Comparison of ENCODE assay signal across 7 mouse cellular contexts in the genomic region with DNA sequence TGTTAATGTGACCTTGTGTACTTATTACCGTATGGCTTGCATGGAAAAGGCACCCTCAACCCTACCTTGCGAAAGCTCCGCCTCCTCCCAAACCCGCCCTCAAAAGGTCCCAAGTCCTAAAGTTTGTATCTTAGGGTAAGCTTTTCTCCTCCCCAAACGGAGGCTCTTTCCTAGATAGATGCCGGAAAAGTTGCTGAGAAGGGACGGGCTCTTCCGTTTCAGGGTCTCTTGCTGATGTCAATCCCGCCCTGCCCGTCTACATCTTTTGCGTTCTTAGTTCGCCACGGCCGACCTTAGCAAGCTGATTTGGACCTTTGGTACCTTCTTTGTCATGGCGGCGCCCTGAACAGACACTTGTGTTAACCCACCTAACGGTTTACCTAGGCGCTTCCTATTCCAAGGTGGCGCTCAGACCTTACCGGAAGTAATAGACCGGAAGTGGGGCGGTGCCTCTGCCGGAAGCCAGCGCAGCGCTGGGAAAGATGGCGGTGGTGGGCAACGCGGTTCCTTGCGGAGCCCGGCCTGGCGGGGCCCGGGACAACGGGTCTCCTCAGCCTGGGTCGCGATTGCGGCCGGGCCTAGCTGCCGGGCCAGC. TPM values are rescaled to one million over a fixed set of nuclear protein-coding genes. Genes with fewer than 3 reads are reported as not detected.
DNase-seq lines count a peak whose midpoint lies in the region; ATAC-seq lines count a peak whose summit lies in the region.

Gene Atp13a1 (plus strand): TSS at position 391 of the 595 bp plus-strand sequence.
Gene Zfp866 (minus strand): TSS at position 406 of the 595 bp plus-strand sequence.

- peak within 1 kb of the TSS; percentile 94 for H3K9ac ChIP-seq in intestine, embryonic 15.5 days

- WGBS in intestine, embryonic 15.5 days: under 1% methylated on average over 38 of the region's 38 CpGs
- WGBS in midbrain, embryonic 10.5 days: under 1% methylated on average over 38 of the region's 38 CpGs

- no peaks in the 10 kb centered on the region for H3K9me3 ChIP-seq in intestine, embryonic 15.5 days
- H3K9me3 ChIP-seq in midbrain, embryonic 10.5 days (replicated peaks): no peaks in the 10 kb centered on the region

- no peaks in the 10 kb centered on the region for H3K27me3 ChIP-seq in intestine, embryonic 15.5 days (replicated peaks)
- H3K27me3 ChIP-seq in midbrain, embryonic 10.5 days (ENCODE audit: low read depth, poor library complexity, severe bottlenecking): no peaks in the 10 kb centered on the region

- DNase-seq in adrenal gland, adult 18-20 months (ENCODE audit: low spot score in 2 of 2): peak; percentile 82
- peak; percentile 95 for DNase-seq in embryo, embryonic 10.5 days (ENCODE audit: low spot score)
- DNase-seq in gastrocnemius, postnatal 25 days: peak; percentile 81
- peak; percentile 90 to 91 for DNase-seq in left cerebral cortex, postnatal 25 days (ENCODE audit: low spot score in 2 of 2)
- DNase-seq in midbrain, embryonic 10.5 days (ENCODE audit: low spot score): peak; percentile 91
- DNase-seq in right cerebral cortex, postnatal 4 days: peak; percentile 85

- peak within 1 kb of the TSS; percentile 86 for H3K4me3 ChIP-seq in intestine, embryonic 15.5 days (replicated peaks)
- H3K4me3 ChIP-seq in midbrain, embryonic 10.5 days: peak within 1 kb of the TSS; percentile 84

- intact Hi-C loops in left cerebral cortex, postnatal 25 days (cut with DNase I): no loop called here

- ATAC-seq in intestine, embryonic 15.5 days: peak; percentile 98

- H3K36me3 ChIP-seq in intestine, embryonic 15.5 days: peaks cover 20% of the 10 kb centered on the region
- peaks cover 34% of the 10 kb centered on the region for H3K36me3 ChIP-seq in midbrain, embryonic 10.5 days

- peak within 1 kb of the TSS; percentile 91 for H3K27ac ChIP-seq in intestine, embryonic 15.5 days
- H3K27ac ChIP-seq in midbrain, embryonic 10.5 days (replicated peaks): peak within 1 kb of the TSS; percentile 96

- H3K4me2 ChIP-seq in intestine, embryonic 15.5 days (replicated peaks): peak within 1 kb of the TSS; percentile 61

- H3K4me1 ChIP-seq in intestine, embryonic 15.5 days (replicated peaks): peaks cover 22% of the 10 kb centered on the region
- H3K4me1 ChIP-seq in midbrain, embryonic 10.5 days: peaks cover 34% of the 10 kb centered on the region

RNA-seq across cellular contexts. Expression of gene Atp13a1, which starts in this region (rescaled TPM):
- total RNA-seq in adrenal gland, adult 18-20 months (2021): 10 to 100 TPM; 34.0 to 42.8 TPM
- 10 to 100 TPM in 1 of 2 experiments, 1 to 10 TPM in 1; 9.4 to 11.3 TPM for total RNA-seq in gastrocnemius, postnatal 25 days (2021)
- polyA plus RNA-seq in intestine, embryonic 15.5 days (2015; fragmentation: Nextera tagmentation; extraction: Ambion mirVana): 48.9 and 51.1 TPM in 2 replicates
- 10 to 100 TPM; 36.4 to 40.1 TPM for total RNA-seq in left cerebral cortex, postnatal 25 days (2021)
- polyA plus RNA-seq in midbrain, embryonic 10.5 days (2016; fragmentation: Nextera tagmentation; extraction: Ambion mirVana): 57.1 and 58.1 TPM in 2 replicates

RNA-seq across cellular contexts. Expression of gene Zfp866, which starts in this region (rescaled TPM):
- total RNA-seq in adrenal gland, adult 18-20 months (2021): 10 to 100 TPM; 20.1 to 24.1 TPM
- total RNA-seq in gastrocnemius, postnatal 25 days (2021): 10 to 100 TPM; 11.5 to 12.8 TPM
- polyA plus RNA-seq in intestine, embryonic 15.5 days (2015; fragmentation: Nextera tagmentation; extraction: Ambion mirVana): 19.1 and 20.6 TPM in 2 replicates
- 10 to 100 TPM; 28.9 to 31.8 TPM for total RNA-seq in left cerebral cortex, postnatal 25 days (2021)
- polyA plus RNA-seq in midbrain, embryonic 10.5 days (2016; fragmentation: Nextera tagmentation; extraction: Ambion mirVana): 35.2 and 37.2 TPM in 2 replicates

Comparison
In these comparisons a context has a peak if more than half of its experiments do, and no peak if none do; other contexts are left out.
1. Peak in every context shown above with its lines: DNase-seq, ATAC-seq, H3K4me3 ChIP-seq and H3K27ac ChIP-seq.